Mouse (Mus musculus) heart, embryonic 11.5 days (tissue): ENCODE measurements around the gene Gm3667. TPM values are rescaled to one million over a fixed set of nuclear protein-coding genes. Genes with fewer than 3 reads are reported as not detected.
A peak's percentile ranks its signal among the peaks of the same experiment; 100 is the strongest.
"Not testable (repeated sequence)": the region's sequence is repeated elsewhere in the genome, so short reads cannot be mapped to it uniquely, and the experiment has no call there.

Experiments
- ATAC-seq: fragments of 200-750 bp; cut with Nextera tagmentation; replicated peaks from 2 replicates; pipeline ENCODE4 v1.8.0; 2017; ENCODE audit warnings: moderate library complexity; ENCODE audit not compliant: insufficient number of reproducible peaks, low FRiP score, low TSS enrichment
- H3K27ac ChIP-seq: fragments of 300-500 bp; sonication (generic); 2 replicates; pipeline ENCODE4 v1.5.1; 2014; ENCODE audit warnings: mild to moderate bottlenecking, low read depth, low read length
- H3K27me3 ChIP-seq: fragments of 300-500 bp; sonication (generic); 2 replicates; pipeline ENCODE4 v1.6.1; 2014; ENCODE audit warnings: mild to moderate bottlenecking, low read length, mixed read lengths; ENCODE audit not compliant: control insufficient read depth, insufficient read depth
- H3K36me3 ChIP-seq: fragments of 300-500 bp; sonication (generic); 2 replicates; pipeline ENCODE4 v1.6.1; 2014; ENCODE audit warnings: mild to moderate bottlenecking, low read length, moderate library complexity, mixed read lengths; ENCODE audit not compliant: control insufficient read depth, insufficient read depth
- H3K4me1 ChIP-seq: fragments of 300-500 bp; sonication (generic); 2 replicates; pipeline ENCODE4 v1.6.1; 2014; ENCODE audit warnings: low read length; ENCODE audit not compliant: control insufficient read depth, insufficient read depth
- H3K4me2 ChIP-seq: fragments of 300-500 bp; sonication (generic); 2 replicates; pipeline ENCODE4 v1.6.1; 2014; ENCODE audit warnings: mild to moderate bottlenecking, moderate library complexity
- H3K4me3 ChIP-seq: fragments of 300-500 bp; sonication (generic); 2 replicates; pipeline ENCODE4 v1.5.1; 2014; ENCODE audit warnings: low read depth, low read length
- H3K9ac ChIP-seq: fragments of 300-500 bp; sonication (generic); 2 replicates; pipeline ENCODE4 v1.6.1; 2014; ENCODE audit warnings: mild to moderate bottlenecking, low read depth, low read length, moderate library complexity
- H3K9me3 ChIP-seq: fragments of 300-500 bp; sonication (generic); replicated peaks from 2 replicates; pipeline ENCODE4 v1.6.1; 2016; ENCODE audit warnings: low read length; ENCODE audit not compliant: control insufficient read depth
- WGBS: fragments of 180-500 bp; shearing (Covaris S2); extraction: QIAGEN DNeasy Blood & Tissue Kit; methylation state at CpG from one replicate; pipeline ENCODE4 v1.1.7; 2014; ENCODE audit not compliant: insufficient replicate concordance; 5-methylcytosine and 5-hydroxymethylcytosine counted together
- polyA plus RNA-seq: library from polyadenylated mRNA; unstranded; fragments of >200 nt; fragmentation: Nextera tagmentation; extraction: Ambion mirVana; gene quantifications from 2 replicates; pipeline ENCODE4 v1.2.1, GENCODE M21; 2014

Gm3667 gene
- polyA plus RNA-seq: 1.2 and 2.1 TPM in 2 replicates

DNA sequence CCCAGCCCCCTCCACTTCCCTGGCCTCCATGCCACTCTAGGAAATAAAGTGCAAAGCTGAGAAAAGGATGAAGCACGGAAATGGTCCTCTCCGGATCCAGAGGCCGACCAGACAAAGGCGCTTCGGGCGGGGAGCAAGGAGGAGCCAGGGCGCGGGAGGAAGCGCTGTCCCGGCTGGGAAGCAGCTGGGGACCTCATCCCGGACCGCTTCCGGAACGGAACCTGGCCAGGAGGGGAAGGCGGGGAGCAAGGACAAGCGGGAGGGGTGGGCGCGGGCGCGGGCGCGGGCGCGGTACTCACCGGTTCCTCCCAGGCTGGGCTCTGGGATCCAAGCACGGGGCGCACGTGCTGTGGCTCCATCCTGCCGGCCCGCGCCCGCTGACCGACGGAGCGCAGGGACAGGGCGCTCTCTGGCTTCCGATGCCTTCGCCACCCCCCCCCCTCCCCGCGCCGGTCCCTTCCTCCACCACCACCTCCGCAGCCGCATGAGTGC lies at the start of gene Gm3667:
Gene Gm3667 (minus strand): TSS at position 442 of the 492 bp plus-strand sequence.
- peak within 1 kb of the TSS; percentile 34 for H3K4me3 ChIP-seq
- H3K4me1 ChIP-seq, ATAC-seq, H3K9ac ChIP-seq, H3K27ac ChIP-seq, H3K9me3 ChIP-seq, H3K36me3 ChIP-seq, H3K27me3 ChIP-seq: not testable (repeated sequence)
- 0% methylated on average over 8 of the region's 43 CpGs for WGBS
- peak within 1 kb of the TSS; percentile 60 for H3K4me2 ChIP-seq

DNA sequence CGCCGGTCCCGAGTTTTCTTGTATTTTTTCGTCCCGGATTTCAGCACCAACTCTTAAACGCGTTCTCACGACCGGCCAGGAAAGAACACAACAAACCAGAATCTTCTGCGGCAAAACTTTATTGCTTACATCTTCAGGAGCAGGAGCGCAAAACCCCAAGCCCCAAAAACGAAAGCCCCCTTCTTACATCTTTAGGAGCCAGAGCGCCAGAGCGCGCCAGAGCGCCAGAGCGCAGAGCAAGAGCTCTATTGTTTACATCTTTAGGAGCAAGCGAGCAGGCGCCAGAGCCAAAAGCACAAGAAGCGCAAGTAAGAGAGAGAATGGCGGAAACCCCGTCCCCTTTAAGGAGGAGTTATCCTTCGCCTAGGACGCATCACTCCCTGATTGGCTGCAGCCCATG lies 10.1 kb upstream of the Gm3667 start:
- 92% methylated on average over 16 of the region's 24 CpGs for WGBS
- H3K27ac ChIP-seq, H3K27me3 ChIP-seq, H3K9me3 ChIP-seq, ATAC-seq, H3K36me3 ChIP-seq, H3K4me3 ChIP-seq, H3K4me2 ChIP-seq, H3K9ac ChIP-seq, H3K4me1 ChIP-seq: not testable (repeated sequence)

DNA sequence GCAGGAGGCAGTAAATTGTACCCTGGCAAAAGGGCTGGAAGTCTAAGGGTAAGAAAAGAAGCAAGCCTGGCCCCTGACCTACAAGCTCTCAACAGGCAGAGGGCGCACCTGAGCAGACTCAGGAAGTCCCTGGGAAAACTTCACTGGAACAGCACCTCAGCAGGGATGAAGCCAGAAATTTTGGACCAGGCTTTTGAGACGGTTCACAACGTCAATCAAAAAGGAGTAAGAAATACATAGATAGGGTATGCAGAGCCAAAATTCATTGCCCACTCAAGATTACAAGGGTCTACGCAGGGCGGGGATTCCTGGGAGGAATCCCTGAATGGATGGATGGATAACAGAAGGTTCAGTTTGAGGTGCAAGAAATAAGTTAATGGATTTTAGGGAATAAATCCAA lies 951 bp downstream of the Gm3667 start:
- not testable (repeated sequence) for H3K27ac ChIP-seq, H3K9me3 ChIP-seq, H3K27me3 ChIP-seq, H3K9ac ChIP-seq, H3K4me3 ChIP-seq, H3K36me3 ChIP-seq, H3K4me1 ChIP-seq, ATAC-seq
- peak overlapping the region; percentile 60 for H3K4me2 ChIP-seq
- 13% methylated on average over 4 of the region's 5 CpGs for WGBS

DNA sequence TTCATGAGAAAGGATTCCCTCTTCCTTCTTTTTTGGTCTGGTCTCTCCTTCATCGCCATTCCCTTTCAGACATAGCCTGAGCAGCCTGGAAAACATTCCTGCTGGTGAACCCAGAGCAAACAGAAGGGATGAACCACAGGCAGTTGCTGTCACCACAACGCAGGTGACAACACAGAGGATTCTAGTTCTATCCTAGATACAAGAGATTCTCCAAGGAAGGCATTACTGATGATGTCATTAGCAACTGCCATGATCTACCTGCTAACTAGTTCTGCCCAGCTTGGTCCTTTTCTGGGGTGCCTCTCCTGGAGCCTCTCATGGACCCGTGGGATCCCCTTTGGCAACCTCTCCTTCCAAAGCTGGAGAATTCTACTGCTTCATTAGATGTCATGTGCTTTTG lies 49.6 kb downstream of the Gm3667 start, which contains the start of gene Gm3642:
Gene Gm3642 (minus strand): TSS at position 101 of the 400 bp plus-strand sequence.
- not testable (repeated sequence) for H3K27ac ChIP-seq

DNA sequence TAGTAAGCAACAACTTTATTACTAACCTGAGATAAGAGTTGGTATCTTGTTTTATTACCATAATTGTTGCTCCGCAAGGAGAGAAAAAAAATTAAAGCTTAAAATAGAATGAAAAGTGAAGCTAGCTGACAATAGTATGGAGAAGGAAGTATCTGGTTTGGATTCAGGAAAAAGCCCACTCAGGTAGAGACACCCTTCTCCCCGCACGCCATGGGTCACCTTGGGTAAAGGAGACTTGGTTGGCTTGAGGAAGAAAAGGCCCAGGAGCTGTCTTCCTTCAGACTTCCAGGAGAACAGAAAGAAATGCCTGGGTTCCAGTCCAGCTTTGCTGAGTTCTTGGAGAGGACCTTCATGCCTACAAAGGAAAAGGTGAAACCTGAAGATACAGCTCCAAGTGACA lies 66.5 kb downstream of the Gm3667 start:
- H3K27ac ChIP-seq, H3K9me3 ChIP-seq, H3K36me3 ChIP-seq, H3K4me2 ChIP-seq, H3K4me1 ChIP-seq, H3K4me3 ChIP-seq, H3K9ac ChIP-seq, H3K27me3 ChIP-seq, ATAC-seq: not testable (repeated sequence)
- WGBS: 77% methylated on average over 3 of the region's 3 CpGs

More for the DNA sequence above, 49.6 kb downstream of the Gm3667 start, which contains the start of gene Gm3642:
- not testable (repeated sequence) for H3K4me1 ChIP-seq, ATAC-seq, H3K4me2 ChIP-seq, H3K9me3 ChIP-seq, H3K27me3 ChIP-seq, H3K36me3 ChIP-seq, H3K4me3 ChIP-seq, H3K9ac ChIP-seq
- no CpG with 5 or more reads among the region's 3 CpGs for WGBS

Other genes starting within 250 kb of the Gm3667 start
- 0.34 and 0.61 TPM in 2 replicates for gene Gm10251, start 205.8 kb downstream of the Gm3667 start, polyA plus RNA-seq
- not detected in 2 replicates for gene Gm8050, start 169.7 kb downstream of the Gm3667 start, polyA plus RNA-seq
- gene Gm3636, start 147.6 kb downstream of the Gm3667 start, polyA plus RNA-seq: 10.1 and 14.1 TPM in 2 replicates
- gene Gm8362, start 115.6 kb downstream of the Gm3667 start, polyA plus RNA-seq: not detected in 2 replicates
- not detected in 2 replicates for gene Gm3642, start 49.7 kb downstream of the Gm3667 start, polyA plus RNA-seq
- not detected in 2 replicates for gene Gm6356, start 83.9 kb upstream of the Gm3667 start, polyA plus RNA-seq
- 0.19 TPM in 1 of 2 replicates, not detected in the other for gene Gm10406, start 137.5 kb upstream of the Gm3667 start, polyA plus RNA-seq
- not detected in 2 replicates for gene Gm3685, start 155.0 kb upstream of the Gm3667 start, polyA plus RNA-seq
- 0.69 and 1.6 TPM in 2 replicates for gene Gm3696, start 210.7 kb upstream of the Gm3667 start, polyA plus RNA-seq
- gene Gm6676, start 235.4 kb upstream of the Gm3667 start, polyA plus RNA-seq: not detected in 2 replicates